Mouse (Mus musculus): ENCODE measurements around the gene C9orf72.
"Not testable (repeated sequence)": the region's sequence is repeated elsewhere in the genome, so short reads cannot be mapped to it uniquely, and the experiment has no call there.

The C9orf72 gene

DNA sequence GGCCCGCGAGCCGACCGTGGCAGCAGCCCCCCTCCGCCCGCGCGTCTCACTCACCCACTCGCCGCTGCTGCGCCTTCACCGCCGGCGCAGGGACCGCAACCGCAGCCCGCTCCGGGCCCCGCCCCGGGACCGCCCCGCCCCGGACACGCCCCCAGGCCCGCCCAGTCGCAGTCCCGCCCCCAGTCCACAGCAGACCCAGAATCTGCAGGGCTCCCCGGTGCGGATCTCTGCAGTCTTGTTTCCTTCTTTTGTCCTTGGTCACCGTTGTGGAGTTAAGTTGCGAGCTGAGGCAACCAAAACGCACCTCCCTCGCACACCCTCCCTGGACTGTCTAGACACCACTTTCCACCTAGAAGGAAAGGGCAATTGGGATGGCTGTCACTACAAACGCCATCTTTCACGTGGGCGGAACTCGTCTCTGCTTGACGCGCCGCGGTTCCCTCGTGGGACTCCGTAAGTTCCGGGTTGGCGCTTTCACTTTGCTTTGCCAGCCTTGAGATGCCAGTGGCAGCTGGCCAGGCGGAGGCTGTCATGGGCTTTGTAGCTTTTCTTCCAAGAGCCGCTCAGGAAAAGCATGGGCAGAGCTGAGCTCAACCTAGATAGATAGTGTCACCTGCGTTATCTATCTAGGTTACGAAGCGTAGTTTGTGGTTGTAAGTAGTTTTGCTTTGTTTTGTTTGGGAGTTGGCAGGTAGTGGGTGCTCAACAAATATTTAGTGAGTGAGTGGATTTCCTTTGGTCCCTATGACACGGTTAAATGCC, at the start of gene C9orf72:
C9orf72 (minus strand) TSS at position 442 of the 762 bp plus-strand sequence.
- DNase-seq (ENCODE audit: low read depth), result peak; percentile 97

DNA sequence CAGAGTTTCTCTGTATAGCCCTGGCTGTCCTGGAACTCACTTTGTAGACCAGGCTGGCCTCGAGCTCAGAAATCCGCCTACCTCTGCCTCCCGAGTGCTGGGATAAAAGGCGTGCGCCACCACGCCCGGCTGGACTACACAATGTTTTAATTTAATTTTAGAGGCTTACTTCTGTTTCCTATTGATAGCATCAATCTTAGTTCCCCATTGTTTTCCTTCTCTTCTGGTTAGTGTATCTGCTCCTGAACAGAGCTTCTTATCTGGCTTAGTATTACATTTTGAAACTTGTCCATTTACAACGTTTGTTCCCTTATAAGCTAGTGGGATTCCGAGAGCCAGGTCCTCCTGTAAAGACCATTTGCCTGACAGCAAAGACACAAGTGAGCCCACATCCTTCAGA, 33.0 kb upstream of the C9orf72 start:
- DNase-seq (ENCODE audit: low read depth), result no peak

DNA sequence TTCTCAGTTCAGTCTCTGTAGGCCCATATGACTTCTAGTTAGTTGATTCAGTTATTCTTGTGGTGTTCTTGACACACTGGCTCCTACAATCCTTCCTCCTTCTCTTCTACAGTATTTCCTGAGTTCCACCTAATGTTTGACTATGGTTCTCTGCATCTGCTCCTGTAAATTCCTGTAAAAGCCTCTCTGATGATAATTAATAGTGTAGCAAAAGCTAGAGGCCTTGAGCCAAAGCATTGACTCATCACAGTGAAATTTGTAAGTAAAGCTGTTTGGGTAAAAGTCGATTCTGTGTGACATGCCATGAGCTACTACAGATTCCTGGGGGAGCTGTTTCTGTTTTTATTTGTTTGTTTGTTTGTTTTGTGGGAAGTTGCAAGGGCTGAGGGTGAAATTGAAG, 18.0 kb upstream of the C9orf72 start:
- no peak for DNase-seq (ENCODE audit: low read depth)

DNA sequence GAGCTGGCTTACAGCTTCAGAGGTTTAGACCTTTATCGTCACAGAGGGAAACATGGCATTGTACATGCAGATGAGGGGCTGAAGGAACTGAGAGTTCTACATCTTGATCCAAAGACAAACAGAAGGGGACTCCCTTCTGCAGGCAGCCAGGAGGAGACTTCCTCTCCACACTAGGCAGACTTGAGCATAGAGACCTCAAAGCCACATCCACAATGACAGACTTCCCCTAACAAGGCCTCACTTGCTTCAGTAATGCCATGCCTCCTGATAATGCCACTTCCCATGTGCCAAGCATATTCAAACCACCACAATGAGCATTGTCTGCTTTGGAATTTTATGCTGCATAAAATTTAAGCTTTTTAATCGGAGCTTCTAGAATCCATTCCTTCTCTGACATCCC, 15.8 kb upstream of the C9orf72 start:
- DNase-seq (ENCODE audit: low read depth), result no peak

DNA sequence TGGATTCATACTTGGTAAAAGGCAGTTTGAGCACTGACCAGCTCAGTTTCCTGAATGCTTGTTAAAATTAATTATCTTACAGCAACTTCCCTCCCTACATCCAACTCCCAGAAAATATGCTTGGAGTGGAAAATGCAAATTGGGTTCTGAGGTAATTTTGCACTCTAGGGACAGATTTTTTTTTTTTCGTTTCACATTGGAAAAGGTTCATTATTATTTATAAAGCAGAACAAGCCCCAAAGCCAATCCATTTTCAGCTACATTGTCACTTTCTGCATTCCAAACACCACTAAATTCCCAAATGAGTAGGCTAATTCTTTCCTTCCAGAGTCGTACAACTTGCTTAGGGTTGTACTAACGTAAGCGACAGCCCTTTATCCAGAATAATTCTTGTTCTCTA, 12.7 kb upstream of the C9orf72 start:
- no peak for DNase-seq (ENCODE audit: low read depth)

DNA sequence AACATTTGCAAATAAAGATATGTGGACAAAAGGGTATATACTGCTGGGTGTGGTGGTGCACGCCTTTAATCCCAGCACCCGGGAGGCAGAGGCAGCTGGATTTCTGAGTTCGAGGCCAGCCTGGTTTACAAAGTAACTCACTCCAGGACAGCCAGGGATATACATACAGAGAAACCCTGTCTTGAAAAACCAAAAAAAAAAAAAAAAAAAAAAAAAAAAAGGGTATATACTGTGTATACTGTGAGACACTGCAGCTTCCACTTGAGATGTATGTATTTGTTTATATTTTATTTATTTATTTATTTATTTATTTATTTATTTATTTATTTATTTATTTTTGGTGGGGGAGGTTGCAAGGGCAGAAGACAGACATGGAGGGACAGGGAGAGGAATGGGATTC, 12.3 kb upstream of the C9orf72 start:
- DNase-seq (ENCODE audit: low read depth), result not testable (repeated sequence)

DNA sequence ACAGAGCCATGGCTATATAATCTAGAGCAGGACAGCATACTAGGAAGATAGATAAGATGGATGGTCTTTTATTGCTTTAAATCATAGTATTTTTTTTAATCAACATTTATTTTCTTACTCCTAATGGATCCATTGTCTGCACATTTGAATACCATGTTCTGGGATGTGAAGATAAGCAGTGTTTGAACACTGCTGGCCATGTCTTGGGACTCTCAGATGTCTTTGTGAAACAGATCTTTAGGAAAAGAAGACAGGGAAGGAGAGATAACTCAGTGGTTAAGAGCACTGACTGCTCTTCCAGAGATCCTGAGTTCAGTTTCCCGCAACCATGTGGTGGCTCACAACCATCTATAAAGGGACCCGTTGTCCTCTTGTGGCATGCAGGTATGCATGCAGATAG, 10.3 kb upstream of the C9orf72 start:
- no peak for DNase-seq (ENCODE audit: low read depth)

DNA sequence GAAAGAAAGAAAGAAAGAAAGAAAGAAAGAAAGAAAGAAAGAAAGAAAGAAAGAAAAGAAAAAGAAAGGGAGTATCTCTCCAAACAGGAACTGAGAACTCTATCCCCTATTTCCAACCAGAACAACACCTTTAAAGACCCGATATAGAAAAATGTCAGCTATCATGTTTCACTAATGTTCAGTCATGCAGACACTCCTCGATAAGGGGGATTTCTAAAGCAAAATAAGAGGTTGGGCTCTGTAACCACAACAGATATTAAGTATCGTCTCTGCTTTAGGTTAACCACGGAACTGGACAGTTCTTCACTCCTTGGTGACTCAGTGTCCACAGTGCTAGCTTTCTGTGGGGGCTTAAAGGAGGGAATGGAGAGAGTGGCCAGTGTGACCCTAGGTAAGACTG, 2.3 kb upstream of the C9orf72 start:
- no peak for DNase-seq (ENCODE audit: low read depth)

DNA sequence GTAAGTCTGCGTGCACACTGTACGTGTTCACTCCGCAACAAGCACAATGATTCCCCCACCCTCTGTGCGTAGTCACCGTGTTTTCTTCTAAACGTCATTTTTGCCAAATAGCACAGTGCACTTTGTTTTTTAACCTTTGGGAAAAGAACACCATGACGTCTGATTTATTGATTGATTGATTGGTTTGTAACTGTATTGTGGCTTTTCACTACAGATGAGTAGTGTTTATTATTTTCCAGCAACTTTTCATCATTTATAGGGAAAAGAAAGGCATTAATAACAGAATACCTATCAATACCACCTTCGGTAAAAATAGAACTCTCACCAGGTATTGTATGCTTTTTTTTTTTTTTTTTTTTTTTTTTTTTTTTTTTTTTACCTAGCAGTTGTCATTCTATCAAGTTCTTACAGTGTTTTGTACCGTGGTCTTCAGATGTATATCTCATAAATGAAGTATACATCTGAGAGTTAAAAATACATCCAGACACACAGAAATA, 569 bp upstream of the C9orf72 start:
- no peak for DNase-seq (ENCODE audit: low read depth)

DNA sequence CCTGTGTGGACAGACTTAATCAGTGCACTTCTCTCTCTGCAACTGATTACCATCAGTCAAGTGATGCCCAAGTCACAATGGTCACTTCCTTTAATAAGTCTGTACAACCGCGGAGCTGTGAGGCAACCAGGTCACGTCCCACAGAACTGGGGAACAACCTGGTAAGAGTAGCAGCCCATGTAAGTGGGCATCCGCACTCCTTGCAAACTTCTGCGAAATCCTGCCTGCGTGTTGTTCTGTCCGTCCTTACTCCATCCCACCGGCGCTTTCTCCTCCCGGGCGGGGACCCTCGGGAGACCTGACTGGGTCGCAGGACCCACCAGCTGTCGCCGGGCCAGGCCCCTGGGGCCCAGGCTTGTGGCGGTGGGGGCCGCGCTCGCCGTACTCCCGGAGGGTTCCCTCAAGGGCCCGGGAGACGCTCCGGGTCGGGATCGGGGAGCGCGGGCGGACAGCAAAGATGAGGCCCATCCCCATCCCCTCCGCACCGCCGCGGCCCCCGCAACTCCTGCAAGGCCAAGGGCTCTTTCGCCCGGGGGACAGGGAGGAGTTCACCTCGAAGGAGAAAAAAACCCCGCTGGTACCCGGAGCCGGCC, 738 bp downstream of the C9orf72 start:
- DNase-seq (ENCODE audit: low read depth), result peak; percentile 27

DNA sequence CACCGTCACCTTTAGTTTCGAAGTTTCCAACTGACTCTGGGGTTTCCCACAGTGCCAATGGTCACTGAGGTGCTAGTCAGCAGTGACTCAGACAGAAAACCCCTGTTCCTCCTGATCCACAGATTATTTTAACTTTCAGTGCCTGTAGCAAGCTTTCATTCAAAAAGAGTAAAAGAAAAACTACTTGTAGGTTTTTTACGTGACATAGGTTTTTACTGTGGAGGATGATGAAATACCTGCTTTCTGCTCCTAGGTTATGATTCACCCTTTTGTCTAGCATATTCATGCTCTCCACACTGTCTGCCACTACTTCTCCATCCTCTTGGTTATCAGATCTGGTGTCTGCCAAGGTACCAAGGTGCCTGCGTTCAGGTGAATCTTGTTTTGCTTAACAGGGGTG, 1.9 kb downstream of the C9orf72 start:
- peak; percentile 8 for DNase-seq (ENCODE audit: low read depth)

DNA sequence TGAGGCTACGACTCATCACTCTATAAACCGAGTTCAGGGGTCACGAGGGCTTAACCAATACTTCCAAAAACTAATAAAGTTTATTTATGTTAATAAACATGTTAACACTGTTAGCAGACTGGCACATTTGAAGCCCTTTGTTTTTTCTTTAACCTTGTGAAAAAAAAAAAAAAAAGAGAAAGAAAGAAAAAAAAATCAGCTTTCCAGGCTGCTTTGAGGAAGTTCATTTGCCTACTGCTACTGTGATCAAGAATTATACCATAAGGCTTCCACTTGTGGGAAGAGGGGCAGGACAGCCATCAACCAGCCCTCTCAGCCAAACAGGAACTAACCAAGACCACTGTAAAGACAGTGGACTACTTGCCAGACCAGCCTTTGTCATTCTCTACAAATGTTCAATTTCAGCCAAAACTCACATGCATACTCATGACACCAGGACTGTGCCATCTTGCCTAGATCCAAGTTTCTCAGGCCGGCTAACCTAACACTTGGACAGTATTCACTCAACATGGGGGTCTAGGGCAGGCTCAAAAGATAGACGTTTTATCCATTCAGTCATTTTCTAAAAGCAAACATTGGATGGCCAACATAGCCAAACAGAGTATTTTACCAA, 2.5 kb downstream of the C9orf72 start:
- DNase-seq (ENCODE audit: low read depth), result peak; percentile 28

DNA sequence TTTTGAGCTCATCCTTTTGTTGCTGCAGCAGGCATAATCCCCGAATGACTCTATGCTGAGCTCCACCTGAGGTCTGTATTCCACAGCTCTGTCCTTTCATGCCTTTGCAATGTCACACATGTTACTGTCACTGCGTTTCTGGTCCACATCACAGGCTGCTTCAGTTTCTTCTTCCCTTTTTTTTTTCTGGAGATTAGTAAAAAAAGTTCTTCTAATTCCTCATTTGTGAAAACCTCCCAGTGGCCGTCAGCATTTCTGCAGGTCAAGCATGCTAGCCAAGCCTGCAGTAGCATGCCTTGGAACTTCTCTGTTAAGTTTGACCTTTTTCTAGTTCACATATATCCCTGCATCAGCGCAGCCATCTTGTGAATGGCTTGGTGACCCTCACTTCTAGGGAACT, 4.1 kb downstream of the C9orf72 start:
- DNase-seq (ENCODE audit: low read depth), result no peak

DNA sequence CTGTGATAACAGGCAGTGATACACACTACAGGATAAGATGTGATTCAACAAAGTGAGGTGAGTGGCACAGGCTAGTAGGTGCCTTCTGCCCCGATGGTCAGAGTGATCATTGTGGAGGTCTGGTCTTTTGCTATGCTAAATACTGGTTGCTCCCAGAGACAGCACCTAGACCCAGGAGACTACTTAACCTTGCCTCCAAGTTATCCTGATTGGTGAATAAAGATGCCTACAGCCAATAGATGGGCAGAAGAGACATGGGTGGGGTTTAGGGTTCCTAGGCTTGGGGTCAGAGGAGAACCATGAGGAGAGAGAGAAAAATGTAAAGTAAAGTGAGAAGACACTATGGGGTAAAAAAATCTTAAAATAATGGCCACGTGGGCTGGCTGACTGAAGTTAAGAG, 4.8 kb downstream of the C9orf72 start:
- DNase-seq (ENCODE audit: low read depth), result no peak

DNA sequence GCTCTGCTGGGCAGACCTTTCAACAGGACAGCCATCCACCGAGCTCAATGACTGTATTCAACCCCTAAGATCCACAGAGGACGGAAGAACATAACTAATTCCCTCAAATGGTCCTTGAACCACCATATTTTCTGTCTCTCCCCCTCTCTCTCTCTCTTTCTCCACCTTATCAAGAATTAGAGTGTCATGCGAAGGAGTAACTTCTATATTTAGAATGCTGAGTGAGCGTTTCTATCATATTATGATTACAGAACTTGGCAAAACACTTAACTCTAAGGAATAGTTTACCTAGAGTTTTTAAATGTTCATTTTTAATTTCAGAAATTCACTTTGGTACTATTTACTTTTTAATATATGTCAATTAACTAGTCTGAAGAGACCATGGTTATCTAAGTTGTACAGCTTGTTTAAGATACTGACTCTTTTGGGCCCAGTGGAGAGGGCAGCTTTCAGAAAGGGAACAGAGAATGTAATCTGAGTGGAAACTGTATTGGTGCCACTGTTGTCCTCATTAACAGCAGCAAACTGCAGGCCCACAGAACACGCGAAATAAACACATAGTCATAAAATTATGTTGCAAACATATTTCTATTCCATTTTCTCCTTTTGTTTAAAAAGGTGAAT, 5.8 kb downstream of the C9orf72 start:
- DNase-seq (ENCODE audit: low read depth), result no peak

DNA sequence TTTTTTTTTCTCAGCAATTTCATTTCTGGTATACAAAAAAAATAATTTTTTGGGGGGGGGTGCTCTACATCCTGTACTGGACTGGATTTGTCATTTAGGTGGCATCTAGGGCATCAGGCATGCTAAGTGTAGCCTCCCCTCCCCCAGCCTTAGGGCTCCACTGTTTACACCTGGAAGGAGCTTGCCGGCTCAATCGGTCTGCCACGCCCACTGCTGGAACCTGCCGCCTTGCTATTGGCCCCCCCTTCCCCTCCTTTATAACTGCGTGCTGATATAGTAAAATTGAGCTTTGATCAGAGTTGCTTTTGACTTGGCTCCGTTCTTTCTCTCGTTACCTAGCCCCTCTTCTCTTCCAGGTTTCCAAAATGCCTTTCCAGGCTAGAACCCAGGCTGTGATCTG, 21.3 kb downstream of the C9orf72 start:
- DNase-seq (ENCODE audit: low read depth), result no peak

DNA sequence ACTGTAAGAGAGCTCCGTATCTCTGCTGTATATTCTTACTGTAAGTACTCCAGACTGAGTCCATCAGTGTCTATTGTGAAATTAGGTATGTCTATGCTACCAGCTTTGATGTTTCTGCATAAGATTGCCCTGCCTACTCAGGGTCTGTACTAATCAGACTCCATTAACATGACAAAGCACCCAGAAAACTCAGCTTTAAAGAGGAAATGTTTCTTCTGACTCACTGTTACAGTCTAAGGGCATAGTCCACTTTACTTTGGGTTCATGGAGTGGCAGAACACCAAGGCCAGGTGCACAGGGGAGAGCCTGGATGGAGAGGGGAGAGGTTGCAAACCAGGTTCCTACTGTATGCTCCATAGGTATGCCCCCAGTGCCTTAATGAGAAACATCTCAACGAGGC, 22.3 kb downstream of the C9orf72 start:
- no peak for DNase-seq (ENCODE audit: low read depth)

DNA sequence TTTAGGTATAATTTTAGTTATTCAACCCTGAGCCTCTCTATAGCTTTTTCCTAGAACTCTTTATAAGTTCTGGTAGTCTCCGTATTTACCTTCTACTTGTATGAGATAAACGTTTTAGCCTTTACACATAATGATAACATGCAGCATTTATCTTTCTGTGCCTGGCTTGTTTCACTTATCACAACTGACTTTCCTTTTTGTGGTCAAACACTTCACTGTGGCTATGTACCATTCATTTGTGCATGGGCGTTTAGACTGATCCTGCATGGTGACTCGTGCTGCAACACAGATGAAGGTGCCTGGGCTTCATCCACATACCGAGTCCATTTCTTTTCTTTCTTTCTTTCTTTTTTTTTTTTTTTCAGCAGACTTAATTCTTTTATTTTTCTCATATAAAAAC, 24.3 kb downstream of the C9orf72 start:
- DNase-seq (ENCODE audit: low read depth), result no peak

DNA sequence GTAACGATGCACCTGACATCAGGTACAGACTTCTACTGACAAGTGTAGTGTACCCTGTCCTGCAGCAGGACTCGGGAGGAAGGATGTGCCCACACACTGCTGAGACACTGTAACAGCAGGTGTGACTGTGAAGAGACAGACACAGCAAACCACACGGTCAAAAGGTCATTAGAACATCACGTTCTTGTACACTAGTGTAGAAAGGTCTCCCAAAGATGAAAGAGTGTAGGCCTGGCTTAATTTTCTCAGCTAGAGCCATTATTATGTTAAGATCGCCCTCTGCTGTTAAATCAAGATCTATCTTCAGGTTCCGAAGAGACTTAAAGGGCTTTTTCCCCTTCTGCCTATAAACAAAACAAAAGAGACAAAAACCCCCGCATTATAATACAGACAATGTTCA, 33.2 kb downstream of the C9orf72 start:
- DNase-seq (ENCODE audit: low read depth), result peak; percentile 39

DNA sequence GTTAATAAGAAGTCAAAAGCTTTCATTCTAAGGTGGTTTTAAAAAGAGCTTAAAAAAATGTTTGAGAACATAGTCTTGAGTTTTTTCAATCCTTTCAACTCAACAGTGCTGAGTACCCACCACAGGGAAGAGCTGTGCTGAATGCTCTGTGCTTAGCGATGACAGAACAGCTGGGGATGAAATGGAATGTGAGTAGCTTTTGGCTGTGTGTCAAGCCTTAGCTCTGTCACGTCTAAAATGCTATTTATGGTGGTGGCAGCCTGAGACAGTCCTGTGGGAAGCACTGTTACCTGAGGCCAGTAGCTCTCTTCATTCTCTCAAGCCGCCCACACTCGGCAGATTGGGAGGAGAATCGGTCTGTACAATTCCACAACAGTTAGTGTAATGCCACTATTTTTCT, 36.2 kb downstream of the C9orf72 start:
- DNase-seq (ENCODE audit: low read depth), result no peak

DNA sequence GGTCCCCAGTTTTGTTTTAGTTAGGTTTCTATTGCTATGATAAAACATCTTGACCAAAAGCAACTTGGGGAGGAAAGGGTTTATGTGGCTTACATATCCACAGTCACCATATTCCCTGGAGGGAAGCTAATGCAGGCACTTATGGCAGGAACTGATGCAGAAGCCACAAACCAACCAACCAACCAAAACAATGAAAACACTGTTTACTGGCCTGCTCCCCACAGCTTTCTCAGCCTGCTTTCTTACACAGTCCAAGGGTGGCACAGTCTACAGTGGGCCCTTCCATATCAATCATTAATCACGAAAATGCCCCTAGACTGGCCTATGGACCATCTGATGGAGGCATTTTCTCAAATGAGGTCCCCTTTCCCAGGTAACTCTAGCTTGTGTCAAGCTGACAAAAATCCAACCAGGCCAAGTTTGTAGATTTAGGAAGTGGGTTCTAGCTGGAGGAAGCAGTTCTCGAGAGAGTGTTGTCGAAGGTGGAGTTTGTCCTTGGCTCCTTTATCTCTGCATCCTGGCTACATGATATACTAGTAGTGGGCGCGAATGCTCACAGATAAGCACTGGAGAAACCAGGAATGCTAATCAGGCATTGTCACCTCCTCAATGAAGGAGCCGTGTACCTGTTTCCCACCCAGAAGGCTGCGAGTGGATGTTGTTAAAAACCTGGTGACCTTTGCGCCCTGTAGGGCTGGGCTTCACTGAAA, 38.2 kb downstream of the C9orf72 start:
- no peak for DNase-seq (ENCODE audit: low read depth)

DNA sequence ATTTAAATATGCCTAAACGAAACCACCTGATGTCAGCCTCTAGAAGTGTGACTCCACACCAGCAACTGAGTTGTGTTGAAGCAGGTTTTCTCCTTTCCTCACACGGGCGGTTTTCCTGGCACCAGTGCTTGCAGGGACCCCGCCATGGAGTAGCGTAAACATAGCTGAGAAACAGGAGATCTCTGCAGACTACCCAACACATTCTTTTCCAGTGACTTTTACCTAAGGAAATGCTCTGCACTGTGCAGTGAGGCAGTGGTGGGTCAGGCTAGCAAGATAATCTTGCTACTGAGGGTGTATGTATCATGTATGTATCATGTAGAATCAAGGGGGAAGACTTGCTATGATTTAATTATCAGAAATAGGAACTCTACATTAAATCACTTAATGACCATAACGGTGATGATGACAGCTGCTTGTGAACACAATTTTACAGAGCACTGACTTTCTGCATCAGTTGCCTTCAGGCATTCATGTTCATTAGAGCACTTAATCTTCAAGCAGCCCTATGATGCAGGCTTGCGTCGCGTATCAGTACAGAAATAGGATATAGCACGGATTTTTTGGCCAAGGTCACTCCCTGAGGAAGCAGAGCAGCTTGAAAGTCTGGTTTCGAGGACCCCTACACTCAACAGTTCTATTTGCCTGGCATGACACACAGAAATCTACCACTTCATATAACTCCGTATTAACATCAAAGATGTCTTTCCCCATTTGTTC, 47.9 kb downstream of the C9orf72 start:
- DNase-seq (ENCODE audit: low read depth), result peak; percentile 8

Data from NIH3T3 (cell line).